Mouse (Mus musculus): ENCODE results near the gene Ctnna3.

DNA sequence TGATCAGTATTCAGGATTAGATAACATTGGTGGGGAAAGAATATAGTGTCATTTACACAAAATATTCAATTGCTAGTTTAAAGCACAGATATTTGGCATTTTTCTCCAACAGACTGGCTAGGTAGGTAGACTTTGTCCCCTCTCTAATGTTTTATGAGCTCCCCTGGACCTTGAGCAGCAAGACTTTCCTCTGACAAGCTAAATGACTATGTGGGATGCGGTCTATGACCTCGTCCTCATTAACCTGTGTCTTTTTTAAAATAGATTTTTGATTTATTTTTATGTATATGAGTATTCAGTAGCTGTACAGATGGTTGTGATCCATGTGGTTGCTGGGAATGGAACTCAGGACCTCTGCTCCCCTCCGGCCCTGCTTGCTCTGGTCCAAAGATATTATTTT lies 1471.8 kb downstream of the Ctnna3 start:
- no peak for TF ChIP-seq POLR2A (IDR thresholded peaks at IDR 0.05; ENCODE audit: borderline replicate concordance, control insufficient read depth, low read depth, low read length)
- no peak for TF ChIP-seq CTCF (IDR thresholded peaks at IDR 0.05; ENCODE audit: control insufficient read depth, insufficient read depth, low read length)

Measured in bone marrow, adult 2 months (tissue).